Mouse (Mus musculus): Measurements from ENCODE around the gene Dis3l. TPM values are rescaled to one million over a fixed set of nuclear protein-coding genes. Genes with fewer than 3 reads are reported as not detected.
A peak's percentile ranks its signal among the peaks of the same experiment; 100 is the strongest.

The Dis3l gene
- total and polyA plus RNA-seq, 3 experiments, result 5.6 to 20.7 (median 18.9) TPM

- Histone ChIP-seq H3K36me3 (replicated peaks) (no peaks in the 10 kb centered on the region), H3K9me3 (replicated peaks) (no peaks in the 10 kb centered on the region), H3K4me1 (ENCODE audit: insufficient read depth, low read depth, low read length) (0 out of 2 replicates have a peak, but pooled peaks cover 3% of the 10 kb centered on the region), H3K4me3 (ENCODE audit: low read depth, low read length) (no peak overlapping the region), H3K27me3 (ENCODE audit: insufficient read depth, low read length) (peaks cover 12% of the 10 kb centered on the region; the same call in 1 of the 2 replicates)
- no peak for TF ChIP-seq POLR2AphosphoS5 (IDR thresholded peaks at IDR 0.05; ENCODE audit: insufficient replicate concordance, low read depth, low read length)
- no peak for TF ChIP-seq TAL1 (conservative IDR thresholded peaks at IDR 0.05; ENCODE audit: low read depth, low read length)
- no peak for TF ChIP-seq GATA1 (IDR thresholded peaks at IDR 0.05; ENCODE audit: borderline replicate concordance, low read length)
- TF ChIP-seq GATA2 (IDR thresholded peaks at IDR 0.05; ENCODE audit: borderline replicate concordance, low read depth, low read length), result no peak
- no peak for TF ChIP-seq CTCF (IDR thresholded peaks at IDR 0.05; ENCODE audit: low read depth, low read length)
- DNase-seq (ENCODE audit: low spot score) (no peak), ATAC-seq (ENCODE audit: extremely low read depth, insufficient number of reproducible peaks, low FRiP score, poor library complexity, severe bottlenecking) (no peak)
These were observed 8.4 kb upstream of the Dis3l start for GRCm38 (mm10) chr9:64349490-64349889.

- peaks cover under 1% of the 10 kb centered on the region for H3K36me3 ChIP-seq (replicated peaks)
- H3K4me1 ChIP-seq (ENCODE audit: insufficient read depth, low read depth, low read length), result peaks cover 4% of the 10 kb centered on the region; the same call in 1 of the 2 replicates
- peaks cover 3% of the 10 kb centered on the region; the same call in 1 of the 2 replicates for H3K27me3 ChIP-seq (ENCODE audit: insufficient read depth, low read length)
- no peak for DNase-seq (ENCODE audit: low spot score)
- TF ChIP-seq GATA2 (IDR thresholded peaks at IDR 0.05; ENCODE audit: borderline replicate concordance, low read depth, low read length), result no peak
- peak; percentile 46; the same call in 1 of the 2 replicates for TF ChIP-seq CTCF (IDR thresholded peaks at IDR 0.05; ENCODE audit: low read depth, low read length)
- no peaks in the 10 kb centered on the region for H3K9me3 ChIP-seq (replicated peaks)
- no peak overlapping the region for H3K4me3 ChIP-seq (ENCODE audit: low read depth, low read length)
- no peak for ATAC-seq (ENCODE audit: extremely low read depth, insufficient number of reproducible peaks, low FRiP score, poor library complexity, severe bottlenecking)
These were observed 6.3 kb upstream of the Dis3l start for GRCm38 (mm10) chr9:64347377-64347776.

- peaks cover 13% of the 10 kb centered on the region for H3K4me1 ChIP-seq (ENCODE audit: insufficient read depth, low read depth, low read length)
- DNase-seq (ENCODE audit: low spot score) (no peak), ATAC-seq (ENCODE audit: extremely low read depth, insufficient number of reproducible peaks, low FRiP score, poor library complexity, severe bottlenecking) (no peak)
- H3K36me3 ChIP-seq (replicated peaks), result peaks cover 4% of the 10 kb centered on the region
- H3K9me3 ChIP-seq (replicated peaks), result no peaks in the 10 kb centered on the region
- TF ChIP-seq POLR2AphosphoS5 (IDR thresholded peaks at IDR 0.05; ENCODE audit: insufficient replicate concordance, low read depth, low read length) (no peak), GATA1 (IDR thresholded peaks at IDR 0.05; ENCODE audit: borderline replicate concordance, low read length) (no peak), GATA2 (IDR thresholded peaks at IDR 0.05; ENCODE audit: borderline replicate concordance, low read depth, low read length) (no peak), TAL1 (conservative IDR thresholded peaks at IDR 0.05; ENCODE audit: low read depth, low read length) (no peak), CTCF (IDR thresholded peaks at IDR 0.05; ENCODE audit: low read depth, low read length) (no peak)
- H3K27me3 ChIP-seq (ENCODE audit: insufficient read depth, low read length), result no peaks in the 10 kb centered on the region
- H3K4me3 ChIP-seq (ENCODE audit: low read depth, low read length), result no peak overlapping the region
These were observed 4.8 kb upstream of the Dis3l start for GRCm38 (mm10) chr9:64345931-64346330.

- no peaks in the 10 kb centered on the region for H3K27me3 ChIP-seq (ENCODE audit: insufficient read depth, low read length)
- TF ChIP-seq TAL1 (conservative IDR thresholded peaks at IDR 0.05; ENCODE audit: low read depth, low read length) (no peak), CTCF (IDR thresholded peaks at IDR 0.05; ENCODE audit: low read depth, low read length) (no peak), GATA1 (IDR thresholded peaks at IDR 0.05; ENCODE audit: borderline replicate concordance, low read length) (no peak), GATA2 (IDR thresholded peaks at IDR 0.05; ENCODE audit: borderline replicate concordance, low read depth, low read length) (no peak), POLR2AphosphoS5 (IDR thresholded peaks at IDR 0.05; ENCODE audit: insufficient replicate concordance, low read depth, low read length) (no peak)
- peaks cover 23% of the 10 kb centered on the region for H3K4me1 ChIP-seq (ENCODE audit: insufficient read depth, low read depth, low read length)
- no peaks in the 10 kb centered on the region for H3K9me3 ChIP-seq (replicated peaks)
- DNase-seq (ENCODE audit: low spot score) (no peak), ATAC-seq (ENCODE audit: extremely low read depth, insufficient number of reproducible peaks, low FRiP score, poor library complexity, severe bottlenecking) (no peak)
- H3K36me3 ChIP-seq (replicated peaks), result peaks cover 4% of the 10 kb centered on the region
- no peak overlapping the region for H3K4me3 ChIP-seq (ENCODE audit: low read depth, low read length)
These were observed 2.6 kb upstream of the Dis3l start for GRCm38 (mm10) chr9:64343656-64344055.

- H3K4me1 ChIP-seq (ENCODE audit: insufficient read depth, low read depth, low read length), result peaks cover 23% of the 10 kb centered on the region
- peaks cover 17% of the 10 kb centered on the region for H3K36me3 ChIP-seq (replicated peaks)
- no peak overlapping the region; the same call in 1 of the 2 replicates for H3K4me3 ChIP-seq (ENCODE audit: low read depth, low read length)
These were observed 583 bp upstream of the Dis3l start for GRCm38 (mm10) chr9:64341671-64342070.

GRCm38 (mm10) chr9:64340351-64341253 is 486 bp downstream of the Dis3l start:
- DNase-seq (ENCODE audit: low spot score) (peak; percentile 81), ATAC-seq (ENCODE audit: extremely low read depth, insufficient number of reproducible peaks, low FRiP score, poor library complexity, severe bottlenecking) (peak; percentile 34)
- peaks cover 27% of the 10 kb centered on the region for H3K36me3 ChIP-seq (replicated peaks)

More at GRCm38 (mm10) chr9:64341671-64342070, 583 bp upstream of the Dis3l start:
- H3K27me3 ChIP-seq (ENCODE audit: insufficient read depth, low read length), result no peaks in the 10 kb centered on the region
- DNase-seq (ENCODE audit: low spot score), result no peak
- TF ChIP-seq POLR2AphosphoS5 (IDR thresholded peaks at IDR 0.05; ENCODE audit: insufficient replicate concordance, low read depth, low read length), result no peak
- TF ChIP-seq GATA2 (IDR thresholded peaks at IDR 0.05; ENCODE audit: borderline replicate concordance, low read depth, low read length), result no peak
- TF ChIP-seq CTCF (IDR thresholded peaks at IDR 0.05; ENCODE audit: low read depth, low read length), result no peak
- TF ChIP-seq GATA1 (IDR thresholded peaks at IDR 0.05; ENCODE audit: borderline replicate concordance, low read length), result no peak
- TF ChIP-seq TAL1 (conservative IDR thresholded peaks at IDR 0.05; ENCODE audit: low read depth, low read length), result no peak
- H3K9me3 ChIP-seq (replicated peaks), result no peaks in the 10 kb centered on the region
- no peak for ATAC-seq (ENCODE audit: extremely low read depth, insufficient number of reproducible peaks, low FRiP score, poor library complexity, severe bottlenecking)

More at GRCm38 (mm10) chr9:64340351-64341253, 486 bp downstream of the Dis3l start:
- Histone ChIP-seq H3K4me1 (ENCODE audit: insufficient read depth, low read depth, low read length) (peaks cover 20% of the 10 kb centered on the region), H3K4me3 (ENCODE audit: low read depth, low read length) (peak overlapping the region; percentile 85), H3K9me3 (replicated peaks) (no peaks in the 10 kb centered on the region), H3K27me3 (ENCODE audit: insufficient read depth, low read length) (no peaks in the 10 kb centered on the region)
- no peak for TF ChIP-seq CTCF (IDR thresholded peaks at IDR 0.05; ENCODE audit: low read depth, low read length)
- TF ChIP-seq POLR2AphosphoS5 (IDR thresholded peaks at IDR 0.05; ENCODE audit: insufficient replicate concordance, low read depth, low read length), result no peak
- TF ChIP-seq TAL1 (conservative IDR thresholded peaks at IDR 0.05; ENCODE audit: low read depth, low read length), result no peak
- TF ChIP-seq GATA1 (IDR thresholded peaks at IDR 0.05; ENCODE audit: borderline replicate concordance, low read length), result no peak
- no peak for TF ChIP-seq GATA2 (IDR thresholded peaks at IDR 0.05; ENCODE audit: borderline replicate concordance, low read depth, low read length)
